Mouse (Mus musculus): ENCODE measurements around the gene Mnat1. TPM values are rescaled to one million over a fixed set of nuclear protein-coding genes. Genes with fewer than 3 reads are reported as not detected.
A peak's percentile ranks its signal among the peaks of the same experiment; 100 is the strongest.

Mnat1 gene
- total RNA-seq, 2 experiments from 2014 or later, result 18.2 to 18.8 TPM

- DNase-seq (ENCODE audit: low spot score), result peak; percentile 30
These were observed 181.1 kb downstream of the Mnat1 start for GRCm38 (mm10) chr12:73304636-73305035.

GRCm38 (mm10) chr12:73307750-73308149 is 184.2 kb downstream of the Mnat1 start:
- DNase-seq (ENCODE audit: low spot score), result no peak

- no peak for DNase-seq (ENCODE audit: low spot score)
These were observed 185.2 kb downstream of the Mnat1 start for GRCm38 (mm10) chr12:73308711-73309110.

- DNase-seq (ENCODE audit: low spot score), result no peak
These were observed 194.5 kb downstream of the Mnat1 start for GRCm38 (mm10) chr12:73317706-73318686.

Other genes with a start within 250 kb of the Mnat1 start
- gene Six6, start 183.8 kb upstream of the Mnat1 start, total RNA-seq (2021), result not detected
- gene 4930447C04Rik, start 182.9 kb upstream of the Mnat1 start, total RNA-seq (2021), result under 1 TPM in 1 of 2 experiments, not detected in 1; 0.26 TPM
- gene Six1, start 69.8 kb upstream of the Mnat1 start, total RNA-seq (2021), result 10 to 100 TPM; 68.5 to 72.6 TPM
- gene Six4, start 10.3 kb upstream of the Mnat1 start, total RNA-seq (2021), result 10 to 100 TPM; 13.9 to 16.3 TPM
- gene Trmt5, start 163.0 kb downstream of the Mnat1 start, total RNA-seq (2021), result 1 to 10 TPM; 7.8 to 8.4 TPM
- 1 to 10 TPM; 2.2 to 2.4 TPM for gene Slc38a6, start 163.1 kb downstream of the Mnat1 start, total RNA-seq (2021)

Data from gastrocnemius, adult 18-20 months (tissue).